Mouse (Mus musculus) erythroid progenitor cell, adult 5-6 weeks (primary cell): ENCODE measurements around the gene Olfr424. TPM values are rescaled to one million over a fixed set of nuclear protein-coding genes. Genes with fewer than 3 reads are reported as not detected.

Experiments
- total RNA-seq, 2 experiments: library from RNA; stranded (forward) in 1 of 2; stranded (reverse) in 1 of 2; fragments of 150-400 nt in 1 of 2; fragments of 186-747, 209-891 nt in 1 of 2; gene quantifications; 2 replicates each; pipeline versions ENCODE4 v1.2.3 to v1.2.4; 2015 to 2017; ENCODE audit warnings: low replicate concordance in 2 of 2

Gene Olfr424
- total RNA-seq, 2 experiments from 2014 or later = not detected

Other genes starting within 250 kb of the Olfr424 start
- 5.0 and 16.3 TPM in 2 replicates for gene Ifi211, start 218.5 kb upstream of the Olfr424 start, total RNA-seq (2015; ENCODE audit: low replicate concordance)
- 2.7 and 5.3 TPM in 2 replicates for gene Ifi211, start 218.5 kb upstream of the Olfr424 start, total RNA-seq (2017; ENCODE audit: low replicate concordance)
- gene Mndal, start 189.0 kb upstream of the Olfr424 start, total RNA-seq (2015; ENCODE audit: low replicate concordance) = 54.8 and 103 TPM in 2 replicates
- 12.8 and 34.0 TPM in 2 replicates for gene Mndal, start 189.0 kb upstream of the Olfr424 start, total RNA-seq (2017; ENCODE audit: low replicate concordance)
- 25.2 and 30.6 TPM in 2 replicates for gene Ifi203, start 188.8 kb upstream of the Olfr424 start, total RNA-seq (2015; ENCODE audit: low replicate concordance)
- 7.5 and 8.6 TPM in 2 replicates for gene Ifi203, start 188.8 kb upstream of the Olfr424 start, total RNA-seq (2017; ENCODE audit: low replicate concordance)
- not detected in 2 replicates for gene Ifi202b, start 148.8 kb upstream of the Olfr424 start, total RNA-seq (2015; ENCODE audit: low replicate concordance)
- gene Ifi202b, start 148.8 kb upstream of the Olfr424 start, total RNA-seq (2017; ENCODE audit: low replicate concordance) = not detected in 2 replicates
- gene Ifi205, start 99.7 kb upstream of the Olfr424 start, total RNA-seq (2015; ENCODE audit: low replicate concordance) = 1.3 and 4.7 TPM in 2 replicates
- 5.5 TPM in 1 of 2 replicates, not detected in the other for gene Ifi205, start 99.7 kb upstream of the Olfr424 start, total RNA-seq (2017; ENCODE audit: low replicate concordance)
- not detected in 2 replicates for gene Olfr433, start 90.8 kb upstream of the Olfr424 start, total RNA-seq (2015; ENCODE audit: low replicate concordance)
- gene Olfr433, start 90.8 kb upstream of the Olfr424 start, total RNA-seq (2017; ENCODE audit: low replicate concordance) = not detected in 2 replicates
- not detected in 2 replicates for gene Olfr432, start 82.3 kb upstream of the Olfr424 start, total RNA-seq (2015; ENCODE audit: low replicate concordance)
- gene Olfr432, start 82.3 kb upstream of the Olfr424 start, total RNA-seq (2017; ENCODE audit: low replicate concordance) = not detected in 2 replicates
- not detected in 2 replicates for gene Olfr430, start 64.9 kb upstream of the Olfr424 start, total RNA-seq (2015; ENCODE audit: low replicate concordance)
- gene Olfr430, start 64.9 kb upstream of the Olfr424 start, total RNA-seq (2017; ENCODE audit: low replicate concordance) = not detected in 2 replicates
- not detected in 2 replicates for gene Olfr429, start 47.2 kb upstream of the Olfr424 start, total RNA-seq (2015; ENCODE audit: low replicate concordance)
- not detected in 2 replicates for gene Olfr429, start 47.2 kb upstream of the Olfr424 start, total RNA-seq (2017; ENCODE audit: low replicate concordance)
- not detected in 2 replicates for gene Olfr427, start 34.6 kb upstream of the Olfr424 start, total RNA-seq (2015; ENCODE audit: low replicate concordance)
- not detected in 2 replicates for gene Olfr427, start 34.6 kb upstream of the Olfr424 start, total RNA-seq (2017; ENCODE audit: low replicate concordance)
- 0.36 and 2.5 TPM in 2 replicates for gene Olfr231, start 10.4 kb upstream of the Olfr424 start, total RNA-seq (2015; ENCODE audit: low replicate concordance)
- gene Olfr231, start 10.4 kb upstream of the Olfr424 start, total RNA-seq (2017; ENCODE audit: low replicate concordance) = 1.2 and 3.5 TPM in 2 replicates
- not detected in 2 replicates for gene Olfr420, start 24.1 kb downstream of the Olfr424 start, total RNA-seq (2015; ENCODE audit: low replicate concordance)
- 0.77 TPM in 1 of 2 replicates, not detected in the other for gene Olfr420, start 24.1 kb downstream of the Olfr424 start, total RNA-seq (2017; ENCODE audit: low replicate concordance)
- 506 and 527 TPM in 2 replicates for gene Spta1, start 41.3 kb downstream of the Olfr424 start, total RNA-seq (2015; ENCODE audit: low replicate concordance)
- gene Spta1, start 41.3 kb downstream of the Olfr424 start, total RNA-seq (2017; ENCODE audit: low replicate concordance) = 1,343 and 1,534 TPM in 2 replicates
- not detected in 2 replicates for gene Olfr419, start 120.5 kb downstream of the Olfr424 start, total RNA-seq (2015; ENCODE audit: low replicate concordance)
- gene Olfr419, start 120.5 kb downstream of the Olfr424 start, total RNA-seq (2017; ENCODE audit: low replicate concordance) = 0.90 and 1.7 TPM in 2 replicates
- gene Mptx1, start 199.0 kb downstream of the Olfr424 start, total RNA-seq (2015; ENCODE audit: low replicate concordance) = not detected in 2 replicates
- gene Mptx1, start 199.0 kb downstream of the Olfr424 start, total RNA-seq (2017; ENCODE audit: low replicate concordance) = not detected in 2 replicates
- not detected in 2 replicates for gene Olfr417, start 233.6 kb downstream of the Olfr424 start, total RNA-seq (2015; ENCODE audit: low replicate concordance)
- 1.3 TPM in 1 of 2 replicates, not detected in the other for gene Olfr417, start 233.6 kb downstream of the Olfr424 start, total RNA-seq (2017; ENCODE audit: low replicate concordance)